In genomic region chr3:38812457-38812856, GRCm38 (mm10) we compare ENCODE assay signal across 19 mouse cellular contexts.
A peak's percentile ranks its signal among the peaks of the same experiment; 100 is the strongest.
DNase-seq lines count a peak whose midpoint lies in the region; ATAC-seq and TF ChIP-seq lines count a peak whose summit lies in the region.
"Had no signal": no experiment of that assay in that cellular context is flagged by ENCODE, and none has a peak within 500 bp of the region (broad histone marks: within the 10 kb centered on the region; RNA-seq: fewer than 3 reads in every experiment).

No protein-coding gene starts in this region.

- no peak overlapping the region for H3K27ac ChIP-seq in hindbrain, embryonic 11.5 days (ENCODE audit: low read depth, low read length)
- H3K27ac ChIP-seq in hindbrain, postnatal 0 days = no peak overlapping the region
- no peak overlapping the region for H3K27ac ChIP-seq in neural tube, embryonic 12.5 days
- H3K27ac ChIP-seq in midbrain, embryonic 15.5 days = 0 out of 2 replicates have a peak overlapping the region, but pooled peaks have one; percentile 15
- H3K27ac ChIP-seq: embryonic facial prominence, embryonic 10.5 days; forebrain, embryonic 15.5 days; heart, embryonic 10.5 days; hindbrain, embryonic 14.5 days had no signal

- H3K4me1 ChIP-seq in hindbrain, embryonic 11.5 days (replicated peaks; ENCODE audit: control insufficient read depth, insufficient read depth, low read length) = no peaks in the 10 kb centered on the region
- H3K4me1 ChIP-seq in hindbrain, postnatal 0 days (ENCODE audit: insufficient read depth, low read length) = no peaks in the 10 kb centered on the region
- H3K4me1 ChIP-seq in neural tube, embryonic 12.5 days = no peaks in the 10 kb centered on the region
- 0 out of 2 replicates have a peak, but pooled peaks cover 8% of the 10 kb centered on the region for H3K4me1 ChIP-seq in midbrain, embryonic 15.5 days
- H3K4me1 ChIP-seq: forebrain, embryonic 15.5 days; heart, embryonic 10.5 days had no signal

- no peaks in the 10 kb centered on the region for H3K27me3 ChIP-seq in hindbrain, embryonic 11.5 days (ENCODE audit: control insufficient read depth, insufficient read depth, low read length)
- no peaks in the 10 kb centered on the region for H3K27me3 ChIP-seq in hindbrain, postnatal 0 days (ENCODE audit: insufficient read depth, low read length)
- H3K27me3 ChIP-seq in neural tube, embryonic 12.5 days (replicated peaks) = no peaks in the 10 kb centered on the region
- H3K27me3 ChIP-seq in midbrain, embryonic 15.5 days (replicated peaks) = no peaks in the 10 kb centered on the region
- H3K27me3 ChIP-seq: forebrain, embryonic 15.5 days had no signal

- H3K4me3 ChIP-seq in hindbrain, embryonic 11.5 days (ENCODE audit: low read depth, low read length) = no peak overlapping the region
- H3K4me3 ChIP-seq in hindbrain, postnatal 0 days (ENCODE audit: low read length) = no peak overlapping the region
- H3K4me3 ChIP-seq in neural tube, embryonic 12.5 days = no peak overlapping the region
- no peak overlapping the region for H3K4me3 ChIP-seq in midbrain, embryonic 15.5 days
- H3K4me3 ChIP-seq: embryonic facial prominence, embryonic 10.5 days; forebrain, embryonic 15.5 days; heart, embryonic 10.5 days had no signal

- H3K4me2 ChIP-seq in hindbrain, embryonic 11.5 days (replicated peaks; ENCODE audit: low read depth, low read length) = no peak overlapping the region
- no peak overlapping the region for H3K4me2 ChIP-seq in hindbrain, postnatal 0 days (ENCODE audit: low read depth, low read length)
- H3K4me2 ChIP-seq in neural tube, embryonic 12.5 days (replicated peaks) = no peak overlapping the region
- no peak overlapping the region for H3K4me2 ChIP-seq in midbrain, embryonic 15.5 days
- H3K4me2 ChIP-seq: forebrain, embryonic 15.5 days; hindbrain, embryonic 14.5 days had no signal

- no peak overlapping the region for H3K9ac ChIP-seq in hindbrain, embryonic 11.5 days (ENCODE audit: low read depth, low read length)
- no peak overlapping the region for H3K9ac ChIP-seq in hindbrain, postnatal 0 days (replicated peaks; ENCODE audit: low read length)
- no peak overlapping the region for H3K9ac ChIP-seq in neural tube, embryonic 12.5 days
- no peak overlapping the region for H3K9ac ChIP-seq in midbrain, embryonic 15.5 days
- H3K9ac ChIP-seq: forebrain, embryonic 15.5 days; hindbrain, embryonic 14.5 days had no signal

- H3K9me3 ChIP-seq in hindbrain, embryonic 11.5 days (ENCODE audit: control insufficient read depth, low read length) = no peaks in the 10 kb centered on the region
- H3K9me3 ChIP-seq in hindbrain, postnatal 0 days (ENCODE audit: low read length) = no peaks in the 10 kb centered on the region
- no peaks in the 10 kb centered on the region for H3K9me3 ChIP-seq in neural tube, embryonic 12.5 days
- H3K9me3 ChIP-seq in midbrain, embryonic 15.5 days = no peaks in the 10 kb centered on the region
- H3K9me3 ChIP-seq: embryonic facial prominence, embryonic 10.5 days; forebrain, embryonic 15.5 days; heart, embryonic 10.5 days had no signal

- no peak for DNase-seq in hindbrain, embryonic 11.5 days (ENCODE audit: low spot score)
- DNase-seq in hindbrain, postnatal 0 days (ENCODE audit: low spot score) = no peak
- no peak for DNase-seq in neural tube, embryonic 10.5 days (ENCODE audit: extremely low spot score, low spot score)
- DNase-seq in kidney, postnatal 4 days = no peak
- DNase-seq in left cerebral cortex, adult 9 months (ENCODE audit: low spot score in 2 of 2) = no peak
- DNase-seq: adrenal gland, postnatal 14 days; cerebellum, adult 18-20 months; cerebellum, postnatal 10 days; heart, adult 18-20 months; heart, postnatal 10 days; heart, postnatal 4 days had no signal

- no peak for TF ChIP-seq CTCF in hindbrain, postnatal 0 days (IDR thresholded peaks at IDR 0.05; ENCODE audit: low read depth)

- WGBS in hindbrain, embryonic 11.5 days = 58% methylated on average over 4 of the region's 4 CpGs
- WGBS in hindbrain, postnatal 0 days = 53% methylated on average over 4 of the region's 4 CpGs
- 65% methylated on average over 4 of the region's 4 CpGs for WGBS in neural tube, embryonic 12.5 days
- 34% methylated on average over 4 of the region's 4 CpGs for WGBS in midbrain, embryonic 15.5 days

- H3K36me3 ChIP-seq in hindbrain, embryonic 11.5 days (ENCODE audit: control insufficient read depth, insufficient read depth, low read length) = no peaks in the 10 kb centered on the region
- H3K36me3 ChIP-seq in hindbrain, postnatal 0 days (ENCODE audit: insufficient read depth, low read length) = no peaks in the 10 kb centered on the region
- no peaks in the 10 kb centered on the region for H3K36me3 ChIP-seq in neural tube, embryonic 12.5 days
- H3K36me3 ChIP-seq in midbrain, embryonic 15.5 days (replicated peaks) = no peaks in the 10 kb centered on the region
- H3K36me3 ChIP-seq: embryonic facial prominence, embryonic 10.5 days; forebrain, embryonic 15.5 days; heart, embryonic 10.5 days had no signal

- peak; percentile 49; the same call in 1 of the 2 replicates for ATAC-seq in hindbrain, embryonic 11.5 days (ENCODE audit: low FRiP score)
- no peak for ATAC-seq in hindbrain, postnatal 0 days
- ATAC-seq in neural tube, embryonic 12.5 days (ENCODE audit: low FRiP score, low read depth) = peak; percentile 74; the same call in 1 of the 2 replicates
- peak; percentile 78; the same call in 1 of the 2 replicates for ATAC-seq in midbrain, embryonic 15.5 days (replicated peaks)
- ATAC-seq: activated CD4-positive, CD25-positive, alpha-beta regulatory T cell, adult 4 months; forebrain, embryonic 15.5 days; Patski had no signal
